Mouse (Mus musculus) kidney, postnatal 0 days (tissue): ENCODE measurements around the gene Slc6a3. TPM values are rescaled to one million over a fixed set of nuclear protein-coding genes. Genes with fewer than 3 reads are reported as not detected.

Experiments
- ATAC-seq: fragments of 200-750 bp; cut with Nextera tagmentation; replicated peaks from 2 replicates; pipeline ENCODE4 v1.8.0; 2017; ENCODE audit warnings: low read depth, moderate number of reproducible peaks, moderate TSS enrichment, moderate library complexity; ENCODE audit not compliant: low FRiP score
- DNase-seq: peaks from one replicate; pipeline ENCODE4 v3.0.0-alpha.2; 2016; ENCODE audit warnings: low spot score
- H3K27ac ChIP-seq: fragments of 300-500 bp; sonication (generic); 2 replicates; pipeline ENCODE4 v1.5.1; 2014; ENCODE audit warnings: mild to moderate bottlenecking
- H3K27me3 ChIP-seq: fragments of 300-500 bp; sonication (generic); 2 replicates; pipeline ENCODE4 v1.6.1; 2014; ENCODE audit warnings: low read length, mixed read lengths; ENCODE audit not compliant: insufficient read depth
- H3K36me3 ChIP-seq: fragments of 300-500 bp; sonication (generic); 2 replicates; pipeline ENCODE4 v1.6.1; 2014; ENCODE audit warnings: low read length, mixed read lengths; ENCODE audit not compliant: insufficient read depth
- H3K4me1 ChIP-seq: fragments of 300-500 bp; sonication (generic); replicated peaks from 2 replicates; pipeline ENCODE4 v1.6.1; 2014; ENCODE audit warnings: antibody characterized with exemption, low read length, mixed read lengths; ENCODE audit not compliant: insufficient read depth
- H3K4me2 ChIP-seq: fragments of 300-500 bp; sonication (generic); 2 replicates; pipeline ENCODE4 v1.6.1; 2014; ENCODE audit warnings: mild to moderate bottlenecking, low read length, moderate library complexity, mixed read lengths
- H3K4me3 ChIP-seq: fragments of 300-500 bp; sonication (generic); replicated peaks from 2 replicates; pipeline ENCODE4 v1.5.1; 2014; ENCODE audit warnings: low read depth, low read length
- H3K9ac ChIP-seq: fragments of 300-500 bp; sonication (generic); 2 replicates; pipeline ENCODE4 v1.6.1; 2014; ENCODE audit warnings: low read depth, low read length
- H3K9me3 ChIP-seq: fragments of 300-500 bp; sonication (generic); replicated peaks from 2 replicates; pipeline ENCODE4 v1.6.1; 2016; ENCODE audit warnings: low read length, inconsistent platforms, mixed read lengths
- CTCF ChIP-seq: IDR thresholded peaks from 2 replicates; pipeline ENCODE4 v1.5.1; 2016; ENCODE audit warnings: antibody characterized with exemption, low read depth, mild to moderate bottlenecking, moderate library complexity
- WGBS: fragments of 180-500 bp; shearing (Covaris S2); extraction: QIAGEN DNeasy Blood & Tissue Kit; methylation state at CpG from one replicate; pipeline ENCODE4 v1.1.7; 2014; 5-methylcytosine and 5-hydroxymethylcytosine counted together
- polyA plus RNA-seq: library from polyadenylated mRNA; unstranded; fragments of >200 nt; fragmentation: Nextera tagmentation; extraction: Ambion mirVana; gene quantifications from 2 replicates; pipeline ENCODE4 v1.2.1, GENCODE M21; 2015

The Slc6a3 gene
- polyA plus RNA-seq, 1 experiment from 2014 or later: not detected

DNA sequence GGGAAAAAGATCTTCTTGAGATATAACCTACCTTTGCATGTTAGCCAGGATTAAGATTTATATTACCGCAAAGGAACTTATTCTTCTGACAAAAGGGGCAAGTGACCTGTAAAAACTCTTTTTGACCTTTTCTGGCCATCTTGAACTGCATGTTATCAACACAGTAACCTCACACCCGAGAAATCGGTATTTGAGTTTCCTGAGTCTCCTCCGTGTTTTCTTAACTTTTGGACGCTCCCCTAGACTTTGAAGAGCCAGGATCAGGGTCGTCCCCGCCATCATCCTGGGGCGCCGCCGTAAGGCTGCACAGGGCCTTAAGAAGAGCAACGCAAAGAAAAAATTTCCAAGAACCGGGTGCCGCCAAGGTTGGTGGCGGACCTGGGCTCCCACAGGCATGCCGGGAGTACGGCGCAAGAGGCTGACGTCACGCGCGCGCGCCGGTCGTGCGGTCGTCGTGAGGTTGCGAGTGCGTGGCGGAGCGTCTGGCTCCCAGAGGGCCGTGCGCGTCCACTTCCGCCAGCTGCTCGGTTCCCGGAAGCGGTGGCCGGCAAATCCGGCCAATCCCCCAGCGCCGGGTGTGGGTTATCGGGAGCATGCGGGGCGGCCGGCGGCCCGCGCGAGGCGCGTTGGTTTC, 67.1 kb downstream of the Slc6a3 start, which contains the start of gene Clptm1l:
Clptm1l (plus strand) TSS at position 485 of the 634 bp plus-strand sequence.
- Histone ChIP-seq H3K27ac (peak within 1 kb of the TSS; percentile 85), H3K4me3 (peak within 1 kb of the TSS; percentile 77), H3K4me1 (peaks cover 12% of the 10 kb centered on the region; the same call in 1 of the 2 replicates), H3K9ac (peak within 1 kb of the TSS; percentile 88), H3K27me3 (no peaks in the 10 kb centered on the region), H3K9me3 (no peaks in the 10 kb centered on the region), H3K4me2 (peak within 1 kb of the TSS; percentile 98), H3K36me3 (0 out of 2 replicates have a peak, but pooled peaks cover 3% of the 10 kb centered on the region)
- 0 out of 2 replicates have a peak, but pooled peaks have one; percentile 3 for TF ChIP-seq CTCF
- peak; percentile 96 for DNase-seq
- ATAC-seq: peak; percentile 98
- WGBS: under 1% methylated on average over 47 of the region's 53 CpGs

DNA sequence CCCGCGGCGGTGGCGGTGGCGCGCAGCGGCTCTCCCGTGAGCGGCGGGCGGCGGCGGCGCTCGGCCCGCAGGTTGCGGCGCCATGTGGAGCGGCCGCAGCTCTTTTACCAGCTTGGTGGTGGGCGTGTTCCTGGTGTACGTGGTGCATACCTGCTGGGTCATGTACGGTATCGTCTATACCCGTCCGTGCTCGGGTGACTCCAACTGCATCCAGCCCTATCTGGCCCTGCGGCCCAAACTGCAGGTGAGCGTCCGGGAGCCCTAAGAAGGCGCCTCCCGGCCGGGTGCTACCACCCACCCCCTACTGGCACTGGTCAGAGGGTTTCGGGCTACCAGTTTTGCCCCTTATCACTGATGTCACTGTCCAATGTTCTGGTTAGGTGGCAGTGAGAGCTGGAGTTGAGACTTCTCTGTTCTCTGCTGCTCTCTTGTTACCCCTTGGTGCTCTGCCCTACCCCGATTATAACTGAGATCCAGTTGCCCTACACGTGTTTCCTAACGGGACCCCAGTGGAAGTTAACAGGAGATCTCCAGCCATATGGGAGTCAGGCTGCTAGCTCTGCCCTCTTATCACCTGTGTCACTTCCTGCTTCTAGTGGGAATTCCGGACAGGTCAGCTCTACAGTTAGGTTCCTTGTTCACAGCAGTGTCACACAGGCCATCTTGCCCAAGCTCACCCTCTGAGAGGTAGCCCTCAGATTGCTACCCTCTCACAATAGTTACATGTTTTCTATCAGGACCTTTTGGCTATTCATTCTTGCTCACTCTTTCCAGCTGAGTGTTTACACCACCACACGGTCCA, 67.8 kb downstream of the Slc6a3 start:
- no peaks in the 10 kb centered on the region for H3K9me3 ChIP-seq
- peak overlapping the region; percentile 85; the same call in 1 of the 2 replicates for H3K27ac ChIP-seq
- peaks cover 4% of the 10 kb centered on the region; the same call in 1 of the 2 replicates for H3K36me3 ChIP-seq
- H3K27me3 ChIP-seq: no peaks in the 10 kb centered on the region
- peaks cover 12% of the 10 kb centered on the region; the same call in 1 of the 2 replicates for H3K4me1 ChIP-seq
- 3% methylated on average over 34 of the region's 39 CpGs for WGBS
- peak overlapping the region; percentile 98 for H3K4me2 ChIP-seq
- peak overlapping the region; percentile 88 for H3K9ac ChIP-seq
- DNase-seq (peak; percentile 7), ATAC-seq (peak; percentile 82)
- no peak for TF ChIP-seq CTCF
- H3K4me3 ChIP-seq: peak overlapping the region; percentile 77

DNA sequence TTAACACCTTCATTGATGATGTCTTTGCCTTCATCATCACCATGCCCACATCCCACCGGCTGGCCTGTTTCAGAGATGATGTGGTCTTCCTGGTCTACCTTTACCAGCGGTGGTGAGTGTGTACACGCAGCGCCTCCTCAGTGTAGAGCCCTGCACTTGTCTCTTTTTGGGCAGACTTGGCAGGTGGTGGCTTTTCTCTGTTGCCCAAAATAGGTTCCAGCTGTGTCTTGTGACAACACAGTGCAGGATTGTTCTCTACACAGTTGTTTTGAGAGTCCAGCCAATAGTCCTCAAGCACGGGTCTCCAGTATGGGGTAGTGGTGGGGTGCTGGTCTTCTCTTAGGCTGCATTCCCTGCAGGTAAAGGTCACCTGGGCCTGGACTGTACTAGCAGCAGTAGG, 81.9 kb downstream of the Slc6a3 start:
- no peaks in the 10 kb centered on the region for H3K27me3 ChIP-seq
- no peak for TF ChIP-seq CTCF
- H3K4me1 ChIP-seq: no peaks in the 10 kb centered on the region
- H3K36me3 ChIP-seq: peaks cover 64% of the 10 kb centered on the region
- no peak overlapping the region for H3K4me3 ChIP-seq
- H3K9me3 ChIP-seq: no peaks in the 10 kb centered on the region
- H3K27ac ChIP-seq: no peak overlapping the region
- ATAC-seq: no peak
- WGBS: 95% methylated on average over 5 of the region's 5 CpGs
- no peak overlapping the region for H3K9ac ChIP-seq
- no peak for DNase-seq
- H3K4me2 ChIP-seq: no peak overlapping the region

DNA sequence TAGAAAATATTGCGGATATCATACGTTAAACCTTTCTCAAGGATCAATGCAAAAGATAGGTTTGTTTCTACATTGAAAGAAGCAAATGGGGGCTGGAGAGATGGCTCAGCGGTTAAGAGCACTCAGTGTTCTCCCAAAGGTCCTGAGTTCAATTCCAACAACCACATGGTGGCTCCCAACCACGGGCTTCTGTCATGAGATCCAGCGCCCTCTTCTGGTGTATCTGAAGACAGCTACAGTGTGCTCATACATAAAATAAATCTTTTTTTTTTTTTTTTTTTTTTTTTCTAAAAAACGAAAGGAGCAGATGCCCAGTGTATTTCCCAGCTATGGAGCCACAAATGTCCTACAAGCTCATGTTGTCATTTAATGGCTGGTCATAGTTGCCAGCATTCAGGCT, 84.1 kb downstream of the Slc6a3 start:
- ATAC-seq (no peak), DNase-seq (peak; percentile 8)
- peak; percentile 56 for TF ChIP-seq CTCF
- WGBS: 70% methylated on average over 6 of the region's 6 CpGs
- no peaks in the 10 kb centered on the region for H3K4me1 ChIP-seq
- H3K27ac ChIP-seq: no peak overlapping the region
- no peaks in the 10 kb centered on the region for H3K27me3 ChIP-seq
- H3K9me3 ChIP-seq: no peaks in the 10 kb centered on the region
- H3K4me3 ChIP-seq: no peak overlapping the region
- peaks cover 46% of the 10 kb centered on the region for H3K36me3 ChIP-seq
- H3K9ac ChIP-seq: no peak overlapping the region
- no peak overlapping the region for H3K4me2 ChIP-seq

DNA sequence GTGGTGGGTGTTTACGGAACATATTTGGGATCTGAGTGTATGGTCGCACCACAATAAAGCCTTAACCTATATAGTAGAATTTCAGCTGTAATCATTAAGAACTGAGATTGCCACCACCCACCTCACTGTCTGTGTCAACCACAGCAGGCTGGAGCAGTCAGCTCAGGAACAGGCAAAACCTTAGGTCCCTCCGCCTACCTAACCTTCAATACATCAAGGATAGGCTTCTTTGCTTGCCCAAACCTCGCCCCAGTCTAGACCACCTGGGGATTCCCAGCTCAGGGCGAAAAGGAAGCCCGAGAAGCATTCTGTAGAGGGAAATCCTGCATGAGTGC, 89.8 kb downstream of the Slc6a3 start:
- Histone ChIP-seq H3K4me3 (peak overlapping the region; percentile 53; the same call in 1 of the 2 replicates), H3K9ac (no peak overlapping the region), H3K9me3 (no peaks in the 10 kb centered on the region), H3K4me1 (peaks cover 7% of the 10 kb centered on the region), H3K36me3 (0 out of 2 replicates have a peak, but pooled peaks cover under 1% of the 10 kb centered on the region), H3K27ac (no peak overlapping the region), H3K4me2 (peak overlapping the region; percentile 79), H3K27me3 (no peaks in the 10 kb centered on the region)
- 53% methylated on average over 6 of the region's 6 CpGs for WGBS
- no peak for ATAC-seq
- TF ChIP-seq CTCF: no peak
- DNase-seq: no peak

DNA sequence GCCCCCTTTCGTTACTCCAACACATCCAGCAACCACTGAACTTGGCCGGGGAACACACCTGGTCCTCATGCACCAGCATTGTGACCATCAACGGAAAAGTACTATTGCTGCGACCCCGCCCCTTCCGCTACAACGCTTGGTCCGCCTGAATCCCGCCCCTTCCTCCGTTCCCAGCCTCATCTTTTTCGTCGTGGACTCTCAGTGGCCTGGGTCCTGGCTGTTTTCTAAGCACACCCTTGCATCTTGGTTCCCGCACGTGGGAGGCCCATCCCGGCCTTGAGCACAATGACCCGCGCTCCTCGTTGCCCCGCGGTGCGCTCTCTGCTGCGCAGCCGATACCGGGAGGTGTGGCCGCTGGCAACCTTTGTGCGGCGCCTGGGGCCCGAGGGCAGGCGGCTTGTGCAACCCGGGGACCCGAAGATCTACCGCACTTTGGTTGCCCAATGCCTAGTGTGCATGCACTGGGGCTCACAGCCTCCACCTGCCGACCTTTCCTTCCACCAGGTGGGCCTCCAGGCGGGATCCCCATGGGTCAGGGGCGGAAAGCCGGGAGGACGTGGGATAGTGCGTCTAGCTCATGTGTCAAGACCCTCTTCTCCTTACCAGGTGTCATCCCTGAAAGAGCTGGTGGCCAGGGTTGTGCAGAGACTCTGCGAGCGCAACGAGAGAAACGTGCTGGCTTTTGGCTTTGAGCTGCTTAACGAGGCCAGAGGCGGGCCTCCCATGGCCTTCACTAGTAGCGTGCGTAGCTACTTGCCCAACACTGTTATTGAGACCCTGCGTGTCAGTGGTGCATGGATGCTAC, 90.4 kb downstream of the Slc6a3 start, which contains the start of gene Tert:
Tert (plus strand) TSS at position 167 of the 805 bp plus-strand sequence.
- no peaks in the 10 kb centered on the region for H3K27me3 ChIP-seq
- TF ChIP-seq CTCF: peak; percentile 58
- 9% methylated on average over 47 of the region's 47 CpGs for WGBS
- no peaks in the 10 kb centered on the region for H3K9me3 ChIP-seq
- H3K36me3 ChIP-seq: no peaks in the 10 kb centered on the region
- peak within 1 kb of the TSS; percentile 65 for H3K9ac ChIP-seq
- H3K27ac ChIP-seq: no peak within 1 kb of the TSS
- H3K4me1 ChIP-seq: peaks cover 7% of the 10 kb centered on the region
- peak within 1 kb of the TSS; percentile 53 for H3K4me3 ChIP-seq
- peak within 1 kb of the TSS; percentile 79 for H3K4me2 ChIP-seq
- DNase-seq: peak; percentile 81
- ATAC-seq: peak; percentile 85

Other genes with a start within 250 kb of the Slc6a3 start
- gene Mrpl36, start 208.2 kb upstream of the Slc6a3 start, polyA plus RNA-seq: 146 and 153 TPM in 2 replicates
- gene Ndufs6, start 208.2 kb upstream of the Slc6a3 start, polyA plus RNA-seq: 514 and 552 TPM in 2 replicates
- 21.8 and 23.6 TPM in 2 replicates for gene Lpcat1, start 69.5 kb upstream of the Slc6a3 start, polyA plus RNA-seq
- 123 and 129 TPM in 2 replicates for gene Clptm1l, start 67.3 kb downstream of the Slc6a3 start, polyA plus RNA-seq
- 2.5 and 2.6 TPM in 2 replicates for gene Tert, start 90.2 kb downstream of the Slc6a3 start, polyA plus RNA-seq
- 75.5 and 76.6 TPM in 2 replicates for gene Slc6a18, start 141.3 kb downstream of the Slc6a3 start, polyA plus RNA-seq
- gene Slc6a19, start 168.1 kb downstream of the Slc6a3 start, polyA plus RNA-seq: 5.7 and 5.9 TPM in 2 replicates
- gene Slc12a7, start 196.3 kb downstream of the Slc6a3 start, polyA plus RNA-seq: 14.7 and 16.1 TPM in 2 replicates